ENCODE assay signal across 7 mouse cellular contexts in the genomic region with DNA sequence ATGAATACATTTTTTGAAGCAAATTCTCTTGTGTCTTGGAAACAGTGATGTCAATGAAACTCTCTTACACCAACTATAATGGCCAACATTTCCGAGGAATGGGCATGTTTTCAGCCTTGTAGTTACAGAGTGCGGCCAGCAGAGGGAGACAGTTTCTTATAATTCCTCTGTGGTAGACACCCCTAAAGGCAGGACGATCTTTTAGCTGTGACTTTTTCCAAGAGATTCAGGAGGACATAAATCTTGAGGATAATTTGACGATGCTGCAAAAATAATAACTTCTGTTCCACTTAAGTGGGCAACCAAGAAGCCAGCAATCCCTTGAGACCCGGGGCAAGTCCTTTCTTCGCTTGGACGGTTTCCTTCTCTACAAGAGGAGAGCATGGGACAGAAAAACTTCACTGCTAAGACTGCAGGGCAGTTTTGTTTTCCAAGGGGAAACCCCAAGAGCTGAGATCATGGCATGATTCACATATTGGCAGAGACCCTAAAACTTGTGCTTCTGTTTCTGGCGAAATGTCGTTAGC. TPM values are rescaled to one million over a fixed set of nuclear protein-coding genes. Genes with fewer than 3 reads are reported as not detected.
A peak's percentile ranks its signal among the peaks of the same experiment; 100 is the strongest.
DNase-seq lines count a peak whose midpoint lies in the region; ATAC-seq and TF ChIP-seq lines count a peak whose summit lies in the region.

No protein-coding gene starts in this region.

- ATAC-seq in embryonic facial prominence, embryonic 13.5 days (ENCODE audit: insufficient number of reproducible peaks, insufficient read depth, low FRiP score, low TSS enrichment, low read depth) = no peak

- H3K4me3 ChIP-seq in ES-E14 (ENCODE audit: insufficient read depth in 1 of 2, low read depth in 1 of 2, low read length in 2 of 2, poor library complexity in 1 of 2, severe bottlenecking in 1 of 2) = 0 out of 4 replicates have a peak overlapping the region, but pooled peaks of 1 of the 2 experiments have one; percentile 1
- H3K4me3 ChIP-seq in embryonic facial prominence, embryonic 13.5 days = no peak overlapping the region

- 24% methylated on average over 9 of the region's 9 CpGs for WGBS in embryonic facial prominence, embryonic 13.5 days

- in situ Hi-C loops in ES-E14 (cut with MboI; ENCODE audit: low sequenced_read_pairs in 2 of 2, unreplicated experiment in 2 of 2) = no loop called here

- DNase-seq in ES-E14 (ENCODE audit: low read depth, low spot score) = peak; percentile 80
- DNase-seq in adrenal gland, adult 8-10 months = peak; percentile 67
- DNase-seq in heart, postnatal 10 days = peak; percentile 86 to 88
- DNase-seq in layer of hippocampus, adult 9-11 months = peak; percentile 76
- DNase-seq in lung, postnatal 10 days = peak; percentile 88
- peak; percentile 74 for DNase-seq in right cerebral cortex, postnatal 4 days

- no peaks in the 10 kb centered on the region for H3K9me3 ChIP-seq in ES-E14 (ENCODE audit: control insufficient read depth, insufficient read depth, low read depth, low read length)
- H3K9me3 ChIP-seq in embryonic facial prominence, embryonic 13.5 days = no peaks in the 10 kb centered on the region

- H3K9ac ChIP-seq in ES-E14 (ENCODE audit: insufficient read depth, low read depth, low read length, poor library complexity, severe bottlenecking) = no peak overlapping the region
- H3K9ac ChIP-seq in embryonic facial prominence, embryonic 13.5 days = 0 out of 2 replicates have a peak overlapping the region, but pooled peaks have one; percentile 44

- no peaks in the 10 kb centered on the region; the same call in 1 of the 2 replicates for H3K36me3 ChIP-seq in ES-E14 (ENCODE audit: control insufficient read depth, insufficient read depth, low read length, poor library complexity, severe bottlenecking)
- no peaks in the 10 kb centered on the region for H3K36me3 ChIP-seq in embryonic facial prominence, embryonic 13.5 days

- H3K4me1 ChIP-seq in ES-E14 (ENCODE audit: control insufficient read depth in 2 of 2, insufficient read depth in 2 of 2, low read length in 2 of 2, poor library complexity in 1 of 2) = peaks cover 6 to 10% of the 10 kb centered on the region in 2 experiments
- H3K4me1 ChIP-seq in embryonic facial prominence, embryonic 13.5 days = peaks cover 23% of the 10 kb centered on the region

- H3K27ac ChIP-seq in ES-E14 (ENCODE audit: insufficient read depth, low read depth, low read length, poor library complexity, severe bottlenecking) = no peak overlapping the region
- H3K27ac ChIP-seq in embryonic facial prominence, embryonic 13.5 days = no peak overlapping the region

- peak overlapping the region; percentile 37 for H3K4me2 ChIP-seq in embryonic facial prominence, embryonic 13.5 days

- H3K27me3 ChIP-seq in embryonic facial prominence, embryonic 13.5 days = no peaks in the 10 kb centered on the region

- intact Hi-C loops in heart, postnatal 10 days (cut with DNase I) = loop anchor here (2.0 to 10.0 kb wide), 5 partner anchors 60 to 402 kb away; a partner anchor contains a TSS

TF ChIP-seq in ES-E14, 5 proteins besides CTCF, POLR2A, EP300 and RAD21:
- TF ChIP-seq ZNF384 (IDR thresholded peaks at IDR 0.05; ENCODE audit: low read depth, low read length) = no peak
- TF ChIP-seq ZC3H11A (IDR thresholded peaks at IDR 0.05; ENCODE audit: borderline replicate concordance, low read depth, low read length) = no peak; the same call in 1 of the 2 replicates
- TF ChIP-seq HCFC1 (IDR thresholded peaks at IDR 0.05; ENCODE audit: borderline replicate concordance, insufficient read depth, low read length) = no peak
- TF ChIP-seq CHD2 (IDR thresholded peaks at IDR 0.05; ENCODE audit: low read depth, low read length) = no peak
- TF ChIP-seq MAFK (IDR thresholded peaks at IDR 0.05; ENCODE audit: insufficient read depth, low read depth, low read length) = no peak

RNA-seq across cellular contexts. Expression of a gene that starts 2.8 kb away (rescaled TPM):
- total RNA-seq in ES-E14 (2012; rRNA removed) = 46.2 and 64.6 TPM in 2 replicates
- total RNA-seq in adrenal gland, adult 8-10 months (2022) = 100 to 1,000 TPM in 3 of 4 experiments, 10 to 100 TPM in 1; 96.1 to 123 (median 115) TPM
- polyA plus RNA-seq in embryonic facial prominence, embryonic 13.5 days (2015; fragmentation: Nextera tagmentation; extraction: Ambion mirVana) = 40.5 and 42.4 TPM in 2 replicates
- total RNA-seq in heart, postnatal 10 days (2021) = 100 to 1,000 TPM in 1 of 2 experiments, 10 to 100 TPM in 1; 92.4 to 108 TPM

RNA-seq across cellular contexts. Expression of a gene that starts 5.4 kb away (rescaled TPM):
- total RNA-seq in ES-E14 (2012; rRNA removed) = 14.0 and 14.5 TPM in 2 replicates
- 10 to 100 TPM; 24.5 to 32.1 (median 29.0) TPM for total RNA-seq in adrenal gland, adult 8-10 months (2022)
- polyA plus RNA-seq in embryonic facial prominence, embryonic 13.5 days (2015; fragmentation: Nextera tagmentation; extraction: Ambion mirVana) = 23.3 and 24.2 TPM in 2 replicates
- total RNA-seq in heart, postnatal 10 days (2021) = 10 to 100 TPM; 14.7 to 15.6 TPM

RNA-seq across cellular contexts. Expression of a gene that starts 54.2 kb away (rescaled TPM):
- total RNA-seq in ES-E14 (2012; rRNA removed) = 0.21 and 0.27 TPM in 2 replicates
- total RNA-seq in adrenal gland, adult 8-10 months (2022) = not detected
- 0.22 and 0.32 TPM in 2 replicates for polyA plus RNA-seq in embryonic facial prominence, embryonic 13.5 days (2015; fragmentation: Nextera tagmentation; extraction: Ambion mirVana)
- total RNA-seq in heart, postnatal 10 days (2021) = not detected
